Mouse (Mus musculus): ENCODE measurements around the gene Clec9a. TPM values are rescaled to one million over a fixed set of nuclear protein-coding genes. Genes with fewer than 3 reads are reported as not detected.

Clec9a gene
- polyA plus RNA-seq, 1 experiment = not detected

- Histone ChIP-seq H3K4me3 (no peak within 1 kb of the TSS), H3ac (ENCODE audit: control insufficient read depth, insufficient read length) (no peak within 1 kb of the TSS), H3K36me3 (ENCODE audit: control insufficient read depth, insufficient read depth) (no peaks in the 10 kb centered on the region), H3K27me3 (ENCODE audit: control insufficient read depth, insufficient read depth, insufficient read length) (no peaks in the 10 kb centered on the region), H3K4me2 (ENCODE audit: low read depth) (no peak within 1 kb of the TSS), H3K79me2 (ENCODE audit: control insufficient read depth, insufficient read depth) (no peaks in the 10 kb centered on the region)
- TF ChIP-seq SRF (IDR thresholded peaks at IDR 0.05; ENCODE audit: control insufficient read depth, insufficient read length, low read depth) (no peak), MYOD1 (IDR thresholded peaks at IDR 0.05; ENCODE audit: control insufficient read depth in 1 of 3, insufficient read length in 2 of 3, low read depth in 2 of 3) (no peak), REST (IDR thresholded peaks at IDR 0.05; ENCODE audit: insufficient read depth, insufficient read length) (no peak), CEBPB (IDR thresholded peaks at IDR 0.05; ENCODE audit: insufficient read depth, poor library complexity, severe bottlenecking) (no peak), TCF12 (IDR thresholded peaks at IDR 0.05; ENCODE audit: insufficient read depth, poor library complexity, severe bottlenecking) (no peak), MAX (IDR thresholded peaks at IDR 0.05; ENCODE audit: low read depth) (no peak), POLR2AphosphoS2 (IDR thresholded peaks at IDR 0.05; ENCODE audit: insufficient read length, low read depth) (no peak), E2F4 (IDR thresholded peaks at IDR 0.05; ENCODE audit: insufficient read depth) (no peak), TCF3 (IDR thresholded peaks at IDR 0.05; ENCODE audit: insufficient read length, low read depth) (no peak), POLR2A (IDR thresholded peaks at IDR 0.05; ENCODE audit: insufficient read length, low read depth) (no peak), USF1 (IDR thresholded peaks at IDR 0.05; ENCODE audit: low read depth) (no peak), MYOG (IDR thresholded peaks at IDR 0.05; ENCODE audit: control insufficient read depth in 1 of 3, insufficient read depth in 1 of 3, insufficient read length in 2 of 3, low read depth in 2 of 3) (no peak)
Observed at GRCm38 (mm10) chr6:129396997-129397396, 11.7 kb upstream of the Clec9a start, which contains the start of gene Clec1b. Gene Clec1b (plus strand): TSS chr6:129397297.

GRCm38 (mm10) chr6:129399945-129400344 lies 8.7 kb upstream of the Clec9a start:
- H3K4me3 ChIP-seq = no peak overlapping the region
- H3K27me3 ChIP-seq (ENCODE audit: control insufficient read depth, insufficient read depth, insufficient read length) = no peaks in the 10 kb centered on the region
- TF ChIP-seq SRF (IDR thresholded peaks at IDR 0.05; ENCODE audit: control insufficient read depth, insufficient read length, low read depth) (no peak), TCF3 (IDR thresholded peaks at IDR 0.05; ENCODE audit: insufficient read length, low read depth) (no peak), REST (IDR thresholded peaks at IDR 0.05; ENCODE audit: insufficient read depth, insufficient read length) (no peak), POLR2A (IDR thresholded peaks at IDR 0.05; ENCODE audit: insufficient read length, low read depth) (no peak), TCF12 (IDR thresholded peaks at IDR 0.05; ENCODE audit: insufficient read depth, poor library complexity, severe bottlenecking) (no peak), CEBPB (IDR thresholded peaks at IDR 0.05; ENCODE audit: insufficient read depth, poor library complexity, severe bottlenecking) (no peak), E2F4 (IDR thresholded peaks at IDR 0.05; ENCODE audit: insufficient read depth) (no peak), MAX (IDR thresholded peaks at IDR 0.05; ENCODE audit: low read depth) (no peak), USF1 (IDR thresholded peaks at IDR 0.05; ENCODE audit: low read depth) (no peak), POLR2AphosphoS2 (IDR thresholded peaks at IDR 0.05; ENCODE audit: insufficient read length, low read depth) (no peak), MYOG (IDR thresholded peaks at IDR 0.05; ENCODE audit: control insufficient read depth in 1 of 3, insufficient read depth in 1 of 3, insufficient read length in 2 of 3, low read depth in 2 of 3) (no peak)
- no peaks in the 10 kb centered on the region for H3K79me2 ChIP-seq (ENCODE audit: control insufficient read depth, insufficient read depth)
- no peak overlapping the region for H3ac ChIP-seq (ENCODE audit: control insufficient read depth, insufficient read length)
- no peaks in the 10 kb centered on the region for H3K36me3 ChIP-seq (ENCODE audit: control insufficient read depth, insufficient read depth)
- no peak overlapping the region for H3K4me2 ChIP-seq (ENCODE audit: low read depth)

- no peak for TF ChIP-seq SRF (IDR thresholded peaks at IDR 0.05; ENCODE audit: control insufficient read depth, insufficient read length, low read depth)
- no peak for TF ChIP-seq MAX (IDR thresholded peaks at IDR 0.05; ENCODE audit: low read depth)
- no peak for TF ChIP-seq POLR2AphosphoS2 (IDR thresholded peaks at IDR 0.05; ENCODE audit: insufficient read length, low read depth)
- TF ChIP-seq CEBPB (IDR thresholded peaks at IDR 0.05; ENCODE audit: insufficient read depth, poor library complexity, severe bottlenecking) = no peak
- TF ChIP-seq REST (IDR thresholded peaks at IDR 0.05; ENCODE audit: insufficient read depth, insufficient read length) = no peak
- no peak for TF ChIP-seq POLR2A (IDR thresholded peaks at IDR 0.05; ENCODE audit: insufficient read length, low read depth)
- TF ChIP-seq USF1 (IDR thresholded peaks at IDR 0.05; ENCODE audit: low read depth) = no peak
- no peak for TF ChIP-seq E2F4 (IDR thresholded peaks at IDR 0.05; ENCODE audit: insufficient read depth)
- TF ChIP-seq MYOD1 (IDR thresholded peaks at IDR 0.05; ENCODE audit: control insufficient read depth in 1 of 3, insufficient read length in 2 of 3, low read depth in 2 of 3) = no peak
- no peak for TF ChIP-seq MYOG (IDR thresholded peaks at IDR 0.05; ENCODE audit: control insufficient read depth in 1 of 3, insufficient read depth in 1 of 3, insufficient read length in 2 of 3, low read depth in 2 of 3)
- H3K4me3 ChIP-seq = no peak overlapping the region
- no peaks in the 10 kb centered on the region for H3K79me2 ChIP-seq (ENCODE audit: control insufficient read depth, insufficient read depth)
- no peak overlapping the region for H3ac ChIP-seq (ENCODE audit: control insufficient read depth, insufficient read length)
- H3K27me3 ChIP-seq (ENCODE audit: control insufficient read depth, insufficient read depth, insufficient read length) = no peaks in the 10 kb centered on the region
- no peaks in the 10 kb centered on the region for H3K36me3 ChIP-seq (ENCODE audit: control insufficient read depth, insufficient read depth)
- no peak overlapping the region for H3K4me2 ChIP-seq (ENCODE audit: low read depth)
Observed at GRCm38 (mm10) chr6:129402404-129402803, 6.3 kb upstream of the Clec9a start.

GRCm38 (mm10) chr6:129403391-129403790 lies 5.3 kb upstream of the Clec9a start:
- H3K36me3 ChIP-seq (ENCODE audit: control insufficient read depth, insufficient read depth) = no peaks in the 10 kb centered on the region
- TF ChIP-seq E2F4 (IDR thresholded peaks at IDR 0.05; ENCODE audit: insufficient read depth) = no peak
- TF ChIP-seq REST (IDR thresholded peaks at IDR 0.05; ENCODE audit: insufficient read depth, insufficient read length) = no peak
- no peak for TF ChIP-seq USF1 (IDR thresholded peaks at IDR 0.05; ENCODE audit: low read depth)
- no peak for TF ChIP-seq POLR2AphosphoS2 (IDR thresholded peaks at IDR 0.05; ENCODE audit: insufficient read length, low read depth)
- TF ChIP-seq CEBPB (IDR thresholded peaks at IDR 0.05; ENCODE audit: insufficient read depth, poor library complexity, severe bottlenecking) = no peak
- TF ChIP-seq SRF (IDR thresholded peaks at IDR 0.05; ENCODE audit: control insufficient read depth, insufficient read length, low read depth) = no peak
- no peak for TF ChIP-seq MAX (IDR thresholded peaks at IDR 0.05; ENCODE audit: low read depth)
- no peak for TF ChIP-seq TCF12 (IDR thresholded peaks at IDR 0.05; ENCODE audit: insufficient read depth, poor library complexity, severe bottlenecking)
- no peak for TF ChIP-seq MYOD1 (IDR thresholded peaks at IDR 0.05; ENCODE audit: control insufficient read depth in 1 of 3, insufficient read length in 2 of 3, low read depth in 2 of 3)
- no peak for TF ChIP-seq TCF3 (IDR thresholded peaks at IDR 0.05; ENCODE audit: insufficient read length, low read depth)
- TF ChIP-seq POLR2A (IDR thresholded peaks at IDR 0.05; ENCODE audit: insufficient read length, low read depth) = no peak
- TF ChIP-seq MYOG (IDR thresholded peaks at IDR 0.05; ENCODE audit: control insufficient read depth in 1 of 3, insufficient read depth in 1 of 3, insufficient read length in 2 of 3, low read depth in 2 of 3) = no peak
- no peak overlapping the region for H3K4me2 ChIP-seq (ENCODE audit: low read depth)
- H3K79me2 ChIP-seq (ENCODE audit: control insufficient read depth, insufficient read depth) = no peaks in the 10 kb centered on the region
- H3ac ChIP-seq (ENCODE audit: control insufficient read depth, insufficient read length) = no peak overlapping the region
- no peaks in the 10 kb centered on the region for H3K27me3 ChIP-seq (ENCODE audit: control insufficient read depth, insufficient read depth, insufficient read length)
- H3K4me3 ChIP-seq = no peak overlapping the region

Data from myocyte (in vitro differentiated cells).